Comparison of ENCODE assay signal across 26 mouse cellular contexts in the genomic region with DNA sequence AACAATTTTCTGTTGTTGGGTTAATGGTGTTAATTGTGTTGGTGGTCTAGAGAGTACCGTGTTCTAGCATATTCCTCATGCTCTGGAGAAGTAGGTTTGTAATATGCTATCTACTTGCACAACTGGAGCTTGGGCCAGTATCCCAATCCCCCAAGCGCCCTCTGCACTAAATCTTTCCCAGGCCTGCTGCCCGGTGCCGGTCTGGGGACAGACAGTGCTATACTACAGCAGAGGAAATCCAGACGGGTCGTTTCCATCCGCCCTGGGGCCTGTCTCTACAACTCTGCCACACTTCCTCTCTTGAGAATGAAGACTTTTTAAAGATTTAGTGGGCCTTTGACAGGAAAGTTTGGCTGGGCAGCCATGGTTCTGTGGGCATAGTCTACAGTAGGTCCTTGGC. TPM values are rescaled to one million over a fixed set of nuclear protein-coding genes. Genes with fewer than 3 reads are reported as not detected.
A peak's percentile ranks its signal among the peaks of the same experiment; 100 is the strongest.
DNase-seq lines count a peak whose midpoint lies in the region; ATAC-seq and TF ChIP-seq lines count a peak whose summit lies in the region.
"Had no signal": no experiment of that assay in that cellular context is flagged by ENCODE, and none has a peak within 500 bp of the region (broad histone marks: within the 10 kb centered on the region; RNA-seq: fewer than 3 reads in every experiment).

No protein-coding gene starts in this region.

- intact Hi-C loops in heart, postnatal 25 days (cut with DNase I): no loop called here

- H3K27me3 ChIP-seq in liver, embryonic 16.5 days (ENCODE audit: control insufficient read depth, insufficient read depth, low read depth, low read length): no peaks in the 10 kb centered on the region
- H3K27me3 ChIP-seq in liver, postnatal 0 days (ENCODE audit: insufficient read depth, low read length): no peaks in the 10 kb centered on the region
- H3K27me3 ChIP-seq: embryonic facial prominence, embryonic 15.5 days; forebrain, embryonic 15.5 days; hindbrain, embryonic 15.5 days had no signal

- peaks cover 99% of the 10 kb centered on the region for H3K36me3 ChIP-seq in liver, embryonic 16.5 days (ENCODE audit: control insufficient read depth, insufficient read depth)
- H3K36me3 ChIP-seq in liver, postnatal 0 days (replicated peaks; ENCODE audit: insufficient read depth, low read length): peaks cover 98% of the 10 kb centered on the region

- no peak overlapping the region for H3K9ac ChIP-seq in liver, embryonic 16.5 days (ENCODE audit: low read depth, low read length)
- no peak overlapping the region for H3K9ac ChIP-seq in liver, postnatal 0 days (replicated peaks)
- H3K9ac ChIP-seq: embryonic facial prominence, embryonic 15.5 days; forebrain, embryonic 15.5 days; hindbrain, embryonic 15.5 days had no signal

- peaks cover 8% of the 10 kb centered on the region for H3K4me1 ChIP-seq in liver, embryonic 16.5 days (ENCODE audit: control insufficient read depth, low read depth, low read length)
- H3K4me1 ChIP-seq in liver, postnatal 0 days (ENCODE audit: insufficient read depth): no peaks in the 10 kb centered on the region
- H3K4me1 ChIP-seq: embryonic facial prominence, embryonic 15.5 days; forebrain, embryonic 15.5 days; hindbrain, embryonic 15.5 days had no signal

- WGBS in liver, embryonic 16.5 days (ENCODE audit: insufficient replicate concordance): 78% methylated on average over 7 of the region's 7 CpGs
- WGBS in liver, postnatal 0 days (ENCODE audit: insufficient replicate concordance): 87% methylated on average over 7 of the region's 7 CpGs

- H3K9me3 ChIP-seq in liver, embryonic 16.5 days (replicated peaks; ENCODE audit: control insufficient read depth, low read length): no peaks in the 10 kb centered on the region
- no peaks in the 10 kb centered on the region for H3K9me3 ChIP-seq in liver, postnatal 0 days (ENCODE audit: low read length)
- H3K9me3 ChIP-seq: embryonic facial prominence, embryonic 15.5 days; forebrain, embryonic 15.5 days; G1E; hindbrain, embryonic 15.5 days had no signal

- ATAC-seq in liver, embryonic 16.5 days (ENCODE audit: low read depth): no peak
- ATAC-seq in liver, postnatal 0 days: no peak
- ATAC-seq: CD4-positive, CD25-positive, alpha-beta regulatory T cell, adult 4 months; forebrain, embryonic 15.5 days; intestine, embryonic 16.5 days had no signal

- no peak overlapping the region for H3K4me2 ChIP-seq in liver, embryonic 16.5 days (ENCODE audit: low read depth, low read length)
- H3K4me2 ChIP-seq in liver, postnatal 0 days (ENCODE audit: low read depth, low read length): no peak overlapping the region
- H3K4me2 ChIP-seq: embryonic facial prominence, embryonic 15.5 days; forebrain, embryonic 15.5 days; hindbrain, embryonic 15.5 days had no signal

- H3K27ac ChIP-seq in liver, embryonic 16.5 days (ENCODE audit: low read length): peak overlapping the region; percentile 7; the same call in 1 of the 2 replicates
- no peak overlapping the region for H3K27ac ChIP-seq in liver, postnatal 0 days (ENCODE audit: low read depth)
- H3K27ac ChIP-seq: embryonic facial prominence, embryonic 15.5 days; forebrain, embryonic 15.5 days; hindbrain, embryonic 15.5 days had no signal

- no peak for TF ChIP-seq EP300 in liver, postnatal 0 days (IDR thresholded peaks at IDR 0.05; ENCODE audit: low read depth)

- peak; percentile 31 for DNase-seq in adrenal gland, adult 2 months
- no peak for DNase-seq in adrenal gland, postnatal 4 days (ENCODE audit: low spot score in 2 of 2)
- DNase-seq in heart, adult 11 months: peak; percentile 88
- no peak for DNase-seq in heart, postnatal 25 days (ENCODE audit: low spot score)
- DNase-seq in kidney, postnatal 10 days: peak; percentile 67
- DNase-seq in kidney, adult 9 months: no peak
- DNase-seq in liver, postnatal 0 days: no peak
- DNase-seq: B cell, adult 2 months; cerebellum, adult 2 months; cerebellum, postnatal 10 days; embryo, embryonic 11 days; gastrocnemius, postnatal 10 days; heart, postnatal 14 days had no signal

- H3K4me3 ChIP-seq in liver, embryonic 16.5 days (ENCODE audit: low read depth, low read length): no peak overlapping the region
- H3K4me3 ChIP-seq in liver, postnatal 0 days (ENCODE audit: low read depth, low read length): no peak overlapping the region
- H3K4me3 ChIP-seq: embryonic facial prominence, embryonic 15.5 days; forebrain, embryonic 15.5 days; hindbrain, embryonic 15.5 days had no signal

- no peak for TF ChIP-seq CTCF in liver, postnatal 0 days (IDR thresholded peaks at IDR 0.05; ENCODE audit: low read depth)

RNA-seq across cellular contexts. Expression of a gene that starts 30.4 kb away (rescaled TPM):
- total RNA-seq in adrenal gland, adult 2 months (2021): not detected
- polyA plus RNA-seq in adrenal gland, adult 2 months (2012; rRNA removed): not detected in 2 replicates
- total RNA-seq in adrenal gland, postnatal 4 days (2021): not detected
- total RNA-seq in heart, postnatal 25 days (2021): not detected
- polyA plus RNA-seq in liver, embryonic 16.5 days (2015; fragmentation: Nextera tagmentation; extraction: Ambion mirVana): not detected in 2 replicates
- not detected in 2 replicates for polyA plus RNA-seq in liver, postnatal 0 days (2015; fragmentation: Nextera tagmentation; extraction: Ambion mirVana)
- total RNA-seq: common myeloid progenitor, adult 5-6 weeks; heart, adult 8-10 months; heart, postnatal 14 days had no signal
- polyA plus RNA-seq: CD4-positive, CD25-positive, alpha-beta regulatory T cell, adult 4 months; cerebellum, adult 2 months; embryonic facial prominence, embryonic 11.5 days; forebrain, embryonic 11.5 days; forebrain, embryonic 15.5 days; G1E; heart, embryonic 14.5 days; hindbrain, embryonic 11.5 days; hindbrain, embryonic 15.5 days; intestine, embryonic 16.5 days had no signal

RNA-seq across cellular contexts. Expression of a gene that starts 30.8 kb away (rescaled TPM):
- total RNA-seq in adrenal gland, adult 2 months (2021): 100 to 1,000 TPM in 1 of 2 experiments, 10 to 100 TPM in 1; 98.9 to 110 TPM
- 270 and 277 TPM in 2 replicates for polyA plus RNA-seq in adrenal gland, adult 2 months (2012; rRNA removed)
- total RNA-seq in adrenal gland, postnatal 4 days (2021): 100 to 1,000 TPM; 104 to 119 TPM
- 100 to 1,000 TPM; 334 to 358 TPM for total RNA-seq in heart, postnatal 25 days (2021)
- polyA plus RNA-seq in liver, embryonic 16.5 days (2015; fragmentation: Nextera tagmentation; extraction: Ambion mirVana): 70.4 and 73.8 TPM in 2 replicates
- 31.5 and 33.2 TPM in 2 replicates for polyA plus RNA-seq in liver, postnatal 0 days (2015; fragmentation: Nextera tagmentation; extraction: Ambion mirVana)

RNA-seq across cellular contexts. Expression of a gene that starts 50.1 kb away (rescaled TPM):
- total RNA-seq in adrenal gland, adult 2 months (2021): under 1 TPM in 1 of 2 experiments, not detected in 1; 0.21 TPM
- polyA plus RNA-seq in adrenal gland, adult 2 months (2012; rRNA removed): 0.17 and 0.18 TPM in 2 replicates
- not detected for total RNA-seq in adrenal gland, postnatal 4 days (2021)
- total RNA-seq in heart, postnatal 25 days (2021): under 1 TPM in 1 of 2 experiments, not detected in 1; 0.18 TPM
- polyA plus RNA-seq in liver, embryonic 16.5 days (2015; fragmentation: Nextera tagmentation; extraction: Ambion mirVana): 0.09 and 0.21 TPM in 2 replicates
- 0.11 and 0.21 TPM in 2 replicates for polyA plus RNA-seq in liver, postnatal 0 days (2015; fragmentation: Nextera tagmentation; extraction: Ambion mirVana)
- total RNA-seq: common myeloid progenitor, adult 5-6 weeks; heart, adult 8-10 months had no signal
- polyA plus RNA-seq: CD4-positive, CD25-positive, alpha-beta regulatory T cell, adult 4 months; heart, embryonic 14.5 days had no signal

RNA-seq across cellular contexts. Expression of a gene that starts 59.6 kb away (rescaled TPM):
- total RNA-seq in adrenal gland, adult 2 months (2021): 10 to 100 TPM in 1 of 2 experiments, 1 to 10 TPM in 1; 4.3 to 11.5 TPM
- polyA plus RNA-seq in adrenal gland, adult 2 months (2012; rRNA removed): 4.5 and 5.9 TPM in 2 replicates
- 10 to 100 TPM; 12.4 to 17.6 TPM for total RNA-seq in adrenal gland, postnatal 4 days (2021)
- total RNA-seq in heart, postnatal 25 days (2021): 10 to 100 TPM; 19.1 to 21.3 TPM
- polyA plus RNA-seq in liver, embryonic 16.5 days (2015; fragmentation: Nextera tagmentation; extraction: Ambion mirVana): 1.1 and 1.2 TPM in 2 replicates
- 0.78 and 0.81 TPM in 2 replicates for polyA plus RNA-seq in liver, postnatal 0 days (2015; fragmentation: Nextera tagmentation; extraction: Ambion mirVana)
- total RNA-seq: common myeloid progenitor, adult 5-6 weeks had no signal
- polyA plus RNA-seq: CD4-positive, CD25-positive, alpha-beta regulatory T cell, adult 4 months; G1E had no signal

Comparison
In these comparisons a context has a peak if more than half of its experiments do, and no peak if none do; other contexts are left out.
1. DNase-seq: peak in adrenal gland, adult 2 months (single experiment), heart, adult 11 months (single experiment) and kidney, postnatal 10 days (single experiment); none in adrenal gland, postnatal 4 days (0 of 2), heart, postnatal 25 days (single experiment), kidney, adult 9 months (single experiment) and liver, postnatal 0 days (single experiment).